Mouse (Mus musculus) lung, adult 2 months (tissue): Measurements from ENCODE around the gene 3110001I22Rik.

Experiments
- CTCF ChIP-seq: fragments of 200-500 bp; IDR thresholded peaks from 2 replicates; pipeline ENCODE4 v1.5.1; 2011; ENCODE audit warnings: mild to moderate bottlenecking, low read length, control low read depth; ENCODE audit not compliant: insufficient read depth
- POLR2A ChIP-seq: fragments of 200-500 bp; IDR thresholded peaks from 2 replicates; pipeline ENCODE4 v1.6.1; 2011; ENCODE audit warnings: low read depth, mild to moderate bottlenecking, control low read depth, low read length, borderline replicate concordance; ENCODE audit errors: extremely low read depth

DNA sequence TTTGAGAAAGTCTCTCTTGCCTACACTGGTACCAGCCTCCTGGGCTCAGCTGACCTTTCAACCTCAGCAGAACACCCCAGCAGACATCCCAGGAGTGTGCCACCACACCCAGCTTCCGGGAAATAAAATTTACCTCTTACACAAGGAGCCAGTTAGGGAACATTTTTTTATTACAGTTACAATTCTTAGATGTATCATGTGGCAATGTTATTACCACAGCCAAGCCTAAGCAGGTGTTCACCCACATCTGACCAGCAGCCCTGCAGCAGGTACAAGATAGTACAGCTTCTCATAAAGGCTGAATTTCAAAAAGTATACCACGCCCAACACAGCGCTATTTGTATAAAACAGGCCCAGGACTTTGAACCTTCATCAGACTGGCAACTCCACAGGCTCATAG is 43.2 kb downstream of the 3110001I22Rik start:
- no peak for TF ChIP-seq POLR2A
- TF ChIP-seq CTCF = no peak
